Mouse (Mus musculus): ENCODE results near the gene Lsg1. TPM values are rescaled to one million over a fixed set of nuclear protein-coding genes. Genes with fewer than 3 reads are reported as not detected.

Lsg1 gene
- total and polyA plus RNA-seq, 3 experiments, result 8.0 to 35.0 (median 34.9) TPM

DNA sequence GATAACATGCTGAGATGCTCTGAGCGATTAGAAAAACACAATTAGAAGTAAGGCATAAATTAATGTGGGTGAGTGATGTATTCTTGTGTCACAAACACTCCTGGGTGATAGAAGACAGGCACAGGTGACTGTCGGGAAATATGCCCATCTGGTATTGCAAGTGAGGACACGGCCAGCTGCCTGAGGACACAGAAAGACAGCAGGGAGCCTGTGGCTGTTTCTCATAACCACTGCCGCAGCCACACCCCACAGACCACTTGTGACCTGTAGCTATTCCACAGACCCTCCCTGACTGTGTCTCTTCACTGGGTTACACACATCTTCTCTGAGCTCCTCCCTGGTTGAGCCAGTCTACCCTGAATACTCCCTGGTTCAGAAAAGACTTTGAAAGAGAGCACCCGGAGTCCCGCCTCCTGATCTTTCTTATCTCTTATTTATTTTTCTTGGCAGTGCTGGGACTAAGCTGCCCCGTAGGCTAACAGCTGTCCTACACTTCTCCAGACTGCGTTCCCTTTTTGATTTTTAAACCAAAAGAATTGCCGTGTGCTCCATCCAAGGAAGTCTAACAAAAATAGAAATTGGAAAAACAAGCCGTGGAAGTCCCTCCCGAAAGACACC lies 69.6 kb downstream of the Lsg1 start:
- peak; percentile 71 for DNase-seq

GRCm38 (mm10) chr16:30516993-30517392 lies 70.4 kb downstream of the Lsg1 start:
- no peak for DNase-seq

DNA sequence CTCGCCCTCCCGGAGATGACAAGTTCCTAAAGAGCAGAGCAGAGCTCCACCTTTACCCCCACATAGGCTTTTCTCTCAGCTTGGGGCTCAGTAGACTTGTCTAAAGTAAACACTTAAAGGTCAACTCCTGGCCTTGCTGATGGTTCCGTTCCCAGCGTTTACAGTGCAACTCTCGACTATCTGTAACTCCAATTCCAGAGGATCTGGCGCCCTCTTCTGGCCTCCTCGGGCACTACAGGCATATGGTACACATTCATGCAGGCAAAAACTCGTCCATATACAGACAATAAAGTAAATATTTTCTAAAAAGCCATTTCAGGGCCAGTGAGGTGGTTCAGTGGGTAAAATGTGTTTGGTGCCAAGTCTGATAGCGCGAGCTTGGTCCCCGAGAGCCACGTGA lies 72.0 kb downstream of the Lsg1 start:
- no peak for DNase-seq

DNA sequence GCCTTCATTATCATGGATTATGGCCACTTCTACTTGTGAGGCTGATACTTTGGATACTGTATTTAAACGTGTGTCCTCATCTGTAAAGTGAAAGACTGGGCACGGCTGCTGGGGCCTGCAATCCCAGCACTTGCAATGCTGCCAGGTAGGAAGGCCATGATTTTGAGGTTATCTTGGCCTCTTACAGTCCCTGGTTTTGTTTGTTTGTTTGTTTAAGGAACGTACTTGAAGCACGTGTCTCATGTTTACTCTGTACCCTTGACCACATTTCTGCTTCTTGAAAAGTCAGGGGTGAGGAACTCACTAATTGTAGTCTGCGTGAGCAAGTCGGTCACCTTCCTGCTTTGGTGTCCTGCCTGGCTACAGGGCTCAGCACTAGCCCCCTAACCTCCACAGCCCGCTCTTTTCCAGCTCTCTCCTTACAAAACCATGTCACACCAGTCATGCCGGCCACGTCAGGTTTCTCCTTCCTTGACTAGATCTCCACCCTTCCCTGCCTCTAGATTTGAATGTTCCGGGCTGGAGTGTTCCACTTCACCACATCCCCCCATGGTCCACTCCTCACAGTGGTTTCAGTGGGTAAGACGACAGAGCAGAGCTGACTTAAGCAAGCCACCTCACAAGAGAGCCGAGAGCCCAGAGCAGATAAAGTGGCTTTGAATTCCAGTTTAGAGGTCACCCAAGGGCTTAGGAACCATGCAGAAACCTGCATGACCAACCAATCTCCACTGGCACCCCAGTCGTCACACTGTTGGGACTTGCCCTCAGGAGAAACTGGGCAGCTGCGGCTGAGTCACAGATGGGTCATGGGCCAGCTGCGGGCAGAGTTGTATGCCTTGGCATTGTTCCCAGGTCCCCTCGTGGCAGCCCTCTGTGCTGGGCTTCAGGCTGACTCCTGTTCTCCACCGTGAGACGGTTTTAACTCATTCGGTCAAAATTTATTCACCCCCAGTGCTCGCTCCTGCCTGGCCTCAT lies 74.1 kb downstream of the Lsg1 start:
- DNase-seq, result peak; percentile 88

- peak; percentile 87 for DNase-seq
Observed at GRCm38 (mm10) chr16:30512375-30513049, 74.9 kb downstream of the Lsg1 start.

- no peak for DNase-seq
Observed at GRCm38 (mm10) chr16:30511563-30512340, 75.6 kb downstream of the Lsg1 start.

- peak; percentile 92 for DNase-seq
Observed at GRCm38 (mm10) chr16:30510504-30511451, 76.6 kb downstream of the Lsg1 start.

Other genes starting within 250 kb of the Lsg1 start
- gene Atp13a3, start 181.6 kb downstream of the Lsg1 start, total RNA-seq (2021), result 10 to 100 TPM; 71.3 to 98.1 TPM
- gene Atp13a3, start 181.6 kb downstream of the Lsg1 start, polyA plus RNA-seq (2012; rRNA removed), result 65.3 and 69.3 TPM in 2 replicates
- gene Tmem44, start 36.8 kb downstream of the Lsg1 start, total RNA-seq (2021), result 1 to 10 TPM; 2.7 to 5.7 TPM
- gene Tmem44, start 36.8 kb downstream of the Lsg1 start, polyA plus RNA-seq (2012; rRNA removed), result 8.5 and 11.4 TPM in 2 replicates
- gene Fam43a, start 12.1 kb upstream of the Lsg1 start, total RNA-seq (2021), result 10 to 100 TPM; 17.2 to 27.0 TPM
- gene Fam43a, start 12.1 kb upstream of the Lsg1 start, polyA plus RNA-seq (2012; rRNA removed), result 50.9 and 52.9 TPM in 2 replicates